Mouse (Mus musculus) adrenal gland, postnatal 4 days (tissue): Measurements from ENCODE around the gene Htr1f. TPM values are rescaled to one million over a fixed set of nuclear protein-coding genes. Genes with fewer than 3 reads are reported as not detected.

Experiments used
- DNase-seq, 2 experiments: peaks; one replicate each; pipeline ENCODE4 v3.0.0; 2021 to 2022; ENCODE audit warnings: low spot score in 2 of 2, mixed read lengths in 2 of 2
- total RNA-seq, 2 experiments: library from RNA; stranded (reverse); gene quantifications; 2 replicates each; pipeline ENCODE4 v1.2.3; 2021

Gene Htr1f
- total RNA-seq, 2 experiments from 2014 or later: 0.14 TPM; not detected in 1

DNA sequence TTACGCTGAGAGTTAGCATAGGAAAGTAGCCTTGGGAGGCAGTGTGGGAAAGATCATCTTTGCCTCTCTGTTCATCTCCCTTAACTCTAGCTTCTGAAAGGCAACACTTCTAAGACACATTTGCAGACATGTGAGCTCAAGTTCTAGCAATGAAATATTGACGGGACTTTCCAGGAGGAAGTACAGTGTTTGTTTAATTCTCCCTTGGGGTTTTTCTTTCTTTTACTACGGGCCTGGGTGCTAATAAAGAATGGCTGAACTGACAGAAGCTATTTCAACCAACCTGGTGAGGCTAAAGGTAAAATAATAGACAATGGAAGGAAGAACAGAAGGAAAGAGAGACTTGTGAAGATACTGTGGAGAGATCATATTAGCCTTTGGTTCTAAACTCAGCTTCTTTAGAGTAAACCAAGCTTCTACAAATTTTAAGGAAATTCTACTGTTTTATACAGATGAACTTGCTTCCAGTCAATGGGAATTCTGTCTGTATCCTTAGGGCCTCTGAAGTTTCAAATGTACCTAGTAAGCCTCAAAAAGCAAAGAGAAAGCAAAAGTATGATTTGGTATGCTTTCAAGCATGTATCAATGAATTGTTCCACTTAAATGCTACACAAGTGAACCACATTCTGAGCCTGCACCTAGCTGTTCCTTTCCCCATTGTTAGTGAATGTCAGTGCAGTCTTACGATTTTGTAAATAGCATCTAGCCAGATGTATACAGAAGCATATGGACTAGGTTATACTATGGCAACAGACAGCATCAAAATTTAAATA is 131.9 kb downstream of the Htr1f start:
- DNase-seq: no peak

DNA sequence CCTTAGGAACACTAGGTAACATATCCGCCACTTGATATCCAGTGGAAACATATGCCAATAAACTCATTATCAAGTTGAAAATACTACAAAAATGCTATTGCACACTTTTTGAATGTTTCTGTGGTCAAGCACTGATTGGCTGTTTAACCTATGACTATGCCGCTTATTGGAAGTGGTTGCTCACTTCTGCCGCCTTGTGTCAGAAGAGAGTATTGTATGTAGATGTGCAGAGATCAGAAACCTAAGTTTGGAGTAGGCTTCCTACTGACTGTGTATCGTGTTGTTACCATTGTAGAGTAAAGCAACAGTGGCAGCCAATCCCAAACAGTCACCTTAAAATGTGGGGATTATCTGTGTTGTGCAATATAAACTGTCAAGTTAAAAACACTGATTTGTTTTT is 144.0 kb downstream of the Htr1f start:
- no peak for DNase-seq

DNA sequence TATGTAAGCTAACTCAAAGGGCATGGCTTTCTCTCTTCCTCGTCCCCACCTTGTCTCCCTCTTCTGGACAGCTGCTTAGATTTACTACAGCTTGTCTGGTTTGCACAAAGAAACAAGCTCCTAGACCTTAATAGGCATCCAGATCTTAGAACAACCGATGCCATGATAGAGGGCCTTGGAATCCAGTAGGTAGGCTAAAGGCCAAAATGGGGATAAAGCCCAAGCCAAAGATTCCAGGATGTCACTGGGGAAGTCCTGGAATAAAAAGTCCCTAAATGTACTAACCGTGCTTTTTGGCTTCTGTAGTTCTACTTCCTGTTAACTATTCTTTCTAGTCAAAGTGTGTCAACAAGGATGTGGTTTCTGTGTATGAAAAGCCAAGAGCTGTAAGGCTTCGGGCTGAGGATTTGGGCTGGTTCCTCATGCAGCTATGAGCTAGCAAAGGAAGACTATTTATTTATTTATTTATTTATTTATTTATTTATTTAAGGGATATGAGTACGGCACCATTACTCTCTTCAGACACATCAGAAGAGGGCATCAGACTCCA is 163.9 kb downstream of the Htr1f start:
- DNase-seq: no peak

DNA sequence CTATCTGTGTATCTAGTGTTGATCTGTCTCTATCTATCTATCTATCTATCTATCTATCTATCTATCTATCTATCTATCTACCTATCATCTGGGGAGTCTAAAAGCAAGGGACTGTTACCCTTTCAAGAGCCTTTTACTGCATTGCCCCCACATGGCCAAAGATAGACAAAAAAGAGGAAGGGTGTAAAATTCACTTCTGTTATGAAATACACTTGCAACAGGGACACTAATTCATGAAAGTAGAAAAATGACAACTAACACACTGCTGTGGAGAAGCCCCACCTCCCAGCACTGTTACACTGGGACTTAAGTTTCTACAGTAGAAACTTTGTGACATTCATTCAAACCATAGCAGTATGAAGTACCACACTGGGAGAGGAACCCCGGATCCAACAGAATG is 170.9 kb downstream of the Htr1f start:
- no peak for DNase-seq

DNA sequence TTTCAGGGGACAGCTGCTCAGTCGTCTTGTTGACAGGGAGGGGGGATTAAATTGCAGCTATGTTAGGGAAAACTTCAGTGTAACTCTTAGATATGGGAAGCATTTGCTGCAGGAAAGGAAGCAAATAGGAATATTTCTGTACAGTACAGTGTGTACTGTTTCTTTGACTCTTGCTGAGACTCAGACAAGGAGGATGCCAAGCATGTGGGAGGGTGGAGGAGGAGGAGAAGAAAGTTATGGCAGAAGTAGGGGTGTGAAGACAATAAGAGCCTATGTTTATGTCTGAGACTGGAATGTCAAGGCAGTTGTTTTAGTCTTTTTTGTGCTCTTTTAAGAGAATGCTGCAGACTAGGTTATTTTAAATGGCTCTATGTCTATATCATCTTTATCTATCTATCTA is 171.6 kb downstream of the Htr1f start:
- no peak for DNase-seq

DNA sequence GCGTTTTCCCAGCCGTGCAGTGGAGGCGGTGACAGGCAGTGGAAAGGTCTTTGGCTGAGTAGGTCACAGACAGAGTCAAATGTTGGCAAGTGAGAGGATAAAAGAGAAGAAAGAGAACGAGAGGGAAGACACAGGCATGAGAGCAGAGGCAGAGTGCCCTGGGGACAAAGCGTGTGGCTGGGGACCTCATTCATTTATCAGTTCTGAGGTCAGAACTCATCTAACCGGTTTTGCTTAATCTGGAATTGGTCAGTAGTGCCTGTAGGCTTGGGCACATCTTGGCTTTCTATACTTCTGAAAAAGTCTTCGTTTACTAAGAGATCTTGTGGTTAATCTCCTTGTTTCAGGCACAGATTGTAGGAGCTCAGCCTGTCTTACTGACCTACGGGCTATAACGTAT is 182.2 kb downstream of the Htr1f start:
- no peak for DNase-seq

DNA sequence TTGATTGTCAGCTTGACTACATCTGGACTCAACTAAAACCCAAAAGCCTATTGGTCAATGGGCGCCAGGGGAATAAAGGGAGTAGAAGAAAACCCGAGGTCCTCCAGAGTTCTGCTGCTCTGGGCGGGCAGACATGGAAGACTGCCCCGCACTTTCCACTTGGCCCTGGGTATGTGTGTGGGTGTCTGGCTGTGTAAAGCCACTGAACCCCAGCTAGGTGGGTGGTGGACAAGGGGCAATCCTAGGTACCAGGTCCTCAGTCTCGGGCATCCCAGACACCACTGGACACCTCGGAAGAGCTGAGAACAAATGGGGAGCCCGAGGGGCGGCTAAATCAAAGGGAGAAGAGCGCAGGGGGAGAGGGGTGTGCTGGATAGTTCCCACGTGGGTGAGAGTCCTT is 196.9 kb downstream of the Htr1f start:
- DNase-seq: no peak

DNA sequence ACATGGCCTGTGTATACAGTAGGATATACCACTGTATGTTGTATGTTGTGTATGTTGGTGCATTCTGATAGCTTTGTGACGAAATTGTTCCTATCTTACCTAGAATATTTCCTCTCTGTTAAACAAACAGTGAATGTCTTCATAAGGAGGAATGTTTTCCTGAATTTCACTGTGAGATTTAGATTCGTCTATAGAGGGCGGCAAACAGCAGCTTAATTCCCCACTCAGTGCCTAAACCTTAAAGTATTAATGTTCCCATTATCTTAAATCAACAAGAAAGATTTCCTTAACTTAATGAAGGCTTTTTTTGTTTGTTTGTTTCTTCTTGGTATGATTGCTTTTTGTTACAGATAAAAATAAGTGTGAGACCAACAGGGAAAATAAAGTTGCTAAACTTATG is 198.5 kb downstream of the Htr1f start:
- DNase-seq: no peak

DNA sequence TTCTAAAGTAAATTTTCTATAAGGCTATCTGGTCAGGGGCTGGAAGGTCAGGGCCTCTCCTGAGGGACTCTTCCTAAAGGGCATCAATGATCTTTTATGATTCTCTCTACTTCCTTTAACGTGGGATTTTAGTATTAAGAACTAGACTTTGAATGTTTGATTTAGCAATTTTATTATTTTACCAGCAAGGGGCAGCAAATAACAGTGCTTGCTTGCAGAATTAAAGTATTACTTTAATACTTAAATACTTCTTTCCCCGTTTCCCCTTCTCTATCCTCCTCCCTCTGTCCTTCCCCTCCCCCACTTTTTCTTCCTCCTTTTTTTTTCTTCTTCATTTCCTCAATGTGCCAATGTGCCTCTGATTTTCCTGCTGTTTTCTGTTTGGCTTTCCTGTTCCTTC is 202.3 kb downstream of the Htr1f start:
- no peak for DNase-seq

DNA sequence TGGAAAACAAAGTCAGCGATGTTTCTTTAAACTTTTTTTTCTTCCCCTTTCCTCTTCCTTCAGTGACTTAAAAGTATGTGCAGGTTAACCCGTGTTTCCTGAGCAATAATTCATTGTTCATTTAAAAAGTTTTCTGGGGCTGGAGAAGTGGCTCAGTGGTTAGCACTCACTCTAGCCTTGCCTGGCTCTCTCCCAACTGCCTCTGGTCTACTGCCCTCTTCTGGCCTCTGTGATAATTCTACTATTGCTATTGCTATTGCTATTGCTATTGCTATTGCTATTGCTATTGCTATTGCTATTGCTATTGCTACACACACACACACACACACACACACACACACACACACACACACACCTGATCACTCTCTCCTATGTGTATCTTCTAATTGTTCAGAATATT is 206.6 kb downstream of the Htr1f start:
- DNase-seq: no peak

DNA sequence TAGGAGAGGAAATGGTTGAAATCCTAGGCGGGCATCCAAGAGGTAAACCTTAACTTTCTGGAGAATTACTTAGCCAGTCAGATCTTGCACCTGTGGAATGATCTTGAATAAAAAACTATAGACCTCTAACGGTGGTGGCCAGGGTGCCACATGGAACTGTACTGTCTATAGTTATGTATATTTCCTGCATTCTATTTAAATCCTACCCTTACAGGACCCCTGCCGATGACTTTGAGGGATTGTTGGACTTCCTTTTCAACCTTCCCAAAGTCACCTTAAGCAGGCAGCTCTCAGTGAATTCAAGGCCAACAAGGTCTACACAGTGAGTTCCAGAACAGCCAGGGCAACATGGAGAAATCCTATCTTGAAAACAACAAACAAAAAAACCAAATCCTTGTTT is 216.2 kb downstream of the Htr1f start:
- DNase-seq: no peak

DNA sequence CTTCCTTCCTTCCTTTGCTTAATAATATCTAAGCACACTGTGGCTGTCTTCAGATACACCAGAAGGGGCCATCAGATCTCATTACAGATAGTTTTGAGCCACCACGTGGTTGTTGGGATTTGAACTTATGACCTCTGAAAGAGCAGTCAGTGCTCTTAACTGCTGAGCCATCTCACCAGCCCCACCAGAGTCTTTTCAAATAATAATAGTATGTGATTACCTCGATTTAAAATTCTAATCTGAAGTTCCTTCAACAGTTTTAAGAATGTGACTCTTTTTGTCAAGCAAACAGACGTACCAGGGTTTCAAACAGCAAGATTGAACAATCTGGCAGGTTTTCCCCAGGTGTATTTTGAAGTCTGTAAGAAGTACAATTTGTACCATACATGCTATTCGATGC is 220.1 kb downstream of the Htr1f start:
- DNase-seq: no peak

DNA sequence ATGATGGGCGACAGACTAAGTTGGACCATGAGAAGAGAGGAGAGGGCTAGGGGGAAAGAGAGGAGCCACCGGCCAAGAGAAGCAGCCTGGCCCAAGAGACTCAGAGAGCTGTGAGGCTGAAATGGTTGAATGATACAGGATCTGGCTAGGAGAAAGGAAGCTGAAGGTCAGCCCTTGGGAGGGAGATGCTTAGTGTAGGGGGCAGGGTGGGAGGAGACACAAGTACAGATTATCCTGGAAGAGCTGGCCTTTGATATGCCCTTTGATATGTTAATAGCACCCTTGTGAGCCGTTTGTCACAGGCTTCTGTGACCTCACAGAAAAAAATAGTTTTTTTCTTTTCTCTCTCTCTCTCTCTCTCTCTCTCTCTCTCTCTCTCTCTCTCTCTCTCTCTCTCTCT is 220.5 kb downstream of the Htr1f start:
- no peak for DNase-seq

DNA sequence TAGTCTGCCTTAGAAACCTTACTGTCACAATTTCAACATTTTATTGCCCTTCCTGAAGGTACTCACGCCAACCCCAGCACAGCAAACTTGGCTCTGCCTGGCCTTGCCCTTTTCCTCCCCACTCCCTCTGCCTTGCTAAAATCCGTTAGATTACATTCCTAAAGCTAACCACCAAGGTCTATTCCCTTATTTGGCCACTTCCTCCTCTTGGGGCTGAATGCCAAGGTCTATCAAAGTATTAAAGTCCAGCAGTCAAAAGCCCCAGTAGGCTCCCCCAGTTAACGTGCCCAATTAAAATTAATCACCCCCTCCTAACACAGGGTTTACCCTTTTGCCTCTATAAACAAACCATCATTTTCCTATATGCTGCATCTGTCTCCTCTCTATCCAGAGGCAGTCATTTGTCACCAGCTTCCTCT is 221.2 kb downstream of the Htr1f start:
- peak in 1 of 2 experiments; percentile 28 for DNase-seq

DNA sequence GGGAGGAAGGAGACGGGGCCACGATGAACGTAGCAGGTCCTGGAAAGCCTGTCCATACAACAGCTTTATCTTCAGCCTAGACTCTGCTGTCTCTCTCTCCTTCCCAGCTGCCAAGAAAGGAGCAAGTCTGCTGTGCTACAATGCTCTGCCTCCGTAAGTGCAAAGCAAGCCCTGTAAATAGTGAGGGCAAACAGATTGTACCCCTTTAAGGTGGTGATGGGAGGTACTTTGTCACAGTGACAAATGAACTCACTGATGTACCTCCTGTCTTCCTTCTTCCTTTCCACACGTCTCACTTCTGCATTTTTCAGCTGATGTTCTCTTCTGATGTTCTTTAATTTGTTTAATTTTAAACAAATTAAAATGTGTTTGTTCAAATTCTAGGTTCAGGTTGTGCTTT is 221.8 kb downstream of the Htr1f start:
- no peak for DNase-seq

DNA sequence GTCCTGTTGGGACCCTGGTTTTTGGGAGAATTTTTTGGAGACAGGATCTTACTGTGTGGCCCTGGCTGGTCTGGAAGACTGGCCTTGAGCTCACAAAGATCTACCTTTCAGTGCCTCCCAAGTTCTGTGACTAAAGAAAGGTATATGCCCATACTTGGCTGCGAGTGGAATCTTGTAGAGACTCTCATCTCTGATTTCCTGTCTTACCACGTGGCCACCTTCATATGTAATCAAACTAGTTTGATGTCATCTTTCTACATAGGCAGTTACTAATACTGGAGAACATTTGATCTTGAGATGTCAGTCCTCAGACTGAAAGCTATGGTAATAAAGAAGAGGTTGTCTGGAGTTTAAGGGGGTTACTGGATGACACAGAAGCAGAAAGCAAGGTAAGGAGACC is 224.2 kb downstream of the Htr1f start:
- DNase-seq: no peak

DNA sequence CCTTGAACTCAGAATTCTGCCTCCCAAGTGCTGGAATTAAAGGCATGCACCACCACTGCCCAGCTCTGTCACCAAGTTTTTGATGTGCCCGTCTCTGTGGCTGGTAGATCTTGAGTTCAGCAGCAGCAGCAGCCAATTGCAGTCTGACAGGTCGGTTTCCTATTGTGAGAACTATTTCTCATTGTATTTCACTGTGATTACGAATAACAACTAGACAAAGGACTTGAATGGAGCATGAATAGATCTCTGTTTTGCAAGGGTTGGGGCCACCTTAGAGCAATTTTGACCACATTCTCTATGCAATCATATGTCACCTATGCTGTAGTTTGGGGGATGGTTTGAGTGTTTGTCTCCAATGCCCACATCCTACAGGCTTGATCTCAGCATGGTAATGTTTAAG is 224.7 kb downstream of the Htr1f start:
- no peak for DNase-seq

DNA sequence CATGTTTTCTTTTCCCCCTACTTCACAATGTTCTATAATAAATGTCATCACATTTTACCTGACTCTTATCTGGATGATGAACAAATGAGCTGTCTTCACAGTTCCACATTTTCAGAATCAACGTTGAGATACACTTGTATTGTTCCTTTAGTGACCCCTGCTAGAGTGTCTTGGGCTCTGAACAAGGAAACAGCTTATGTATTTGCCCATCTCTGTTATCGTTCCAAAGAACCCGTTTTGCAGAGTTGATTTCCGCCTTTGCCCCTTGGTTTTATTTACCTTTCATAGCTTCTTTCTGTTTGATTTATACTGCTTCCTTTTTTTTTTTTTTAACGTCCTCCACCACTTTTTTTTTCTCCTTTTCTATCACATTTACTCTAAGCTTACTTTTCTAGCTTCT is 225.9 kb downstream of the Htr1f start:
- DNase-seq: no peak

DNA sequence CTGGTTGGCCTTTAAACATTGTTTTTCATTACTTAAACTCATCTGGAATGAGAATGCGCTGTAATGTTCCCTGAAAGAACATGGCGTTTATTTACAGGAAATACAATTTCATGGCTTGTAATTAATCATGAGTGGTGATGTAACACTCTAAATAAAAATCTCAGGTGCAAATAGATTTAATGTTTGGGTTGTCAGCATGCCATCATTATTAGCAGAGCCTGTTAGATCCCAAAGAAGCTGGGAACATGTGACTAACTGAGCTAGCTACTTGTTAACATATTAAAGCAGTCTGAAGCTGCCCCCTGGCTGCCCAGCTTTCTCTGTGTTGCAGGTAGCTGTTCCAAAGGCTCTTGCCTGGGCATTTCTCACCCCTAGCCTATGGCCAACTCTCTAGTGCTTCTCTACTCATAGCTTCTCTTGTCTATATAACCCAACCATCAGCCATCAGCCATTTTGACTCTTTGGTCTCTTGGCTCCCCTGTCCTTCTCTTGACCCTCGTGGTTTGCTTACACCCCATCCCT is 227.0 kb downstream of the Htr1f start:
- no peak for DNase-seq

DNA sequence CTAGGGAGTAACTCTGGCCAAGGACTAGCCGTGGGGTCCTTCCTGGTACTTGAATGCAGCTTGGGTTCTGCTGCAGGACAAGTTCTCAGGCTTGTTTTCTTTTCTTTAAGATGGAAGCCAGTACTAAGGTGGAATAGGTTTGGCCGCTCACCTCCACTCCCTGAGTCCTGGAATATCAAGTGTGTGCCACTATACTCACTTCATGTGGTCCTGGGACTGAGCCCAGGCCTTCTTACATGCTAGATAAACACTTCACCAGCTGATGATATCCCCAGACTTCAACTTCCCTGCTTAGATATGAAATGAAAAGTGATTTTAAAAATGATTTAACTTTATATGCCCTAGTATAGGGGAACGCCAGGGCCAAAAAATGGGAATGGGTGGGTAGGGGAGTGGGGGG is 228.3 kb downstream of the Htr1f start:
- DNase-seq: no peak

DNA sequence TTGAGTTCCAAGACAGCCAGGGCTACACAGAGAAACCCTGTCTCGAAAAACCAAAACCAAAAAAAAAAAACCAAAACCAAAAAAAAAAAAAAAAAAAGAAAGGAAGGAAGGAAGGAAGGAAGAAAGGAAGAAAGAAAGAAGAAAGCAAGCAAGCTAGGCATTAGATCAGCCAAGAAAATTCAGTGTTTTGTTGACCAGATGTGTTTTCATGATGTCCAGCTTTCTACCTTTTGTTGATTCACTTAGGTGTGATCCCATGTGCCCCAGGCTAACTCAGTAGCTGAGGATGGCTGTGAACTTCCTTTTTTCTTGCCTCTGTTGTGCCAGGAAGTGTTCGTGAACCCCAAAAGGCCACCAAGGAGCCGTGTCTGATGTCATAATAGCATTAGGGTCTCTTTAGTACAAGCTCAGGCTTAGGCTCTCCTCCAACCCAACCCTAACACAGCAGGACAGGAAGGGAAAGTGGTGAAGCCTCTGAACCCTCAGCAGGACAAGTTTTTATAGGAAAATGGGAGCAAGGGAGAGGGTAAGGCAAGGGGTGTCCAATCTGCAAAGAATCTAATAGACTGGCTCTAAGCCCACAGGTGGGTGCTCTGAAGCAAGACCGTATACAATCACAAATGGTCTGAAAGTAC is 228.9 kb downstream of the Htr1f start:
- DNase-seq: no peak

DNA sequence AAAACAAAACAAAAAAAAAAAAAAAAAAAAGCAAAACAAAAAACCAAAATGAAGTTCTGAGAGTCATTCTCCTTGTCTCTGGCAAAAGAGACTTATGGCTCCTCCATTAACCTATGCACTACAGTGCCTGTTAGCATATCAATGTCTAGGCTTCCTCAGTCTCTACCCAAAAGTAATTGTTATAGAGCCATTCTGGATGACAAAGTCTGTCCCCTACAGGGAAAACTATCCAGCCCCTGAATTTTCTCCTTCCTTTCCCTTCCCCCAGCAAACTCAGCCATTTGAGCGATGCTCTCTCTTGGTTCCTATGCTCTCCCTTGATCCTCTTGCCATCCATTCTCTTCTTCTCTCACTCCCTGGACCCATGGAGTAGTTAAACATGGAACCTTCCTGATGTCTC is 229.8 kb downstream of the Htr1f start:
- no peak for DNase-seq

DNA sequence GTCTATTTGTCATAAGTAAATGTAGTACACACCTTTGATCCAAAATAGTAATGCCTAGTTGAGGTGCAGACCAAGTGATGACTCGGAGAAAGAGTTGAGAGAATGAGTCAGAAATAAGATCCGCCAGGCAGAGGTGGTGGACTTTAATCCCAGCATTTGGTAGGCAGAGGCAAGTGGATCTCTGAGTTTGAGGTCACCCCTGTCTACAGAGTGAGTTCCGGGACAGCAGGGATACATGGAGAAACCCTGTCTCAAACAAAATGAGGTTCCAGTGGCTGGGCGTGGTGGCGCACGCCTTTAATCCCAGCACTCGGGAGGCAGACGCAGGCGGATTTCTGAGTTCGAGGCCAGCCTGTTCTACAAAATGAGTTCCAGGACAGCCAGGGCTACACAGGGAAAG is 230.3 kb downstream of the Htr1f start:
- DNase-seq: no peak
